Mouse (Mus musculus) CH12.LX (cell line): ENCODE results near the gene Mgat5.

ENCODE experiments used
- BHLHE40 ChIP-seq: IDR thresholded peaks from 2 replicates; pipeline ENCODE4 v1.6.1; 2011; ENCODE audit warnings: mild to moderate bottlenecking, low read depth, low read length, improper control_type of control experiment
- CHD1 ChIP-seq: IDR thresholded peaks from 2 replicates; pipeline ENCODE4 v1.6.1; 2012; ENCODE audit warnings: low read depth, low read length, improper control_type of control experiment, inconsistent platforms
- CTCF ChIP-seq, 2 experiments: IDR thresholded peaks in 1 of 2; conservative IDR thresholded peaks in 1 of 2; 2 replicates each; pipeline ENCODE4 v1.5.1; 2011 to 2012; ENCODE audit warnings: low read depth in 2 of 2, low read length in 2 of 2, improper control_type of control experiment in 1 of 2, inconsistent platforms in 1 of 2, mild to moderate bottlenecking in 1 of 2, moderate library complexity in 1 of 2
- EP300 ChIP-seq: IDR thresholded peaks from 2 replicates; pipeline ENCODE4 v1.6.1; 2011; ENCODE audit warnings: low read length, improper control_type of control experiment
- MAFK ChIP-seq: IDR thresholded peaks from 2 replicates; pipeline ENCODE4 v1.6.1; 2011; ENCODE audit warnings: low read length, improper control_type of control experiment; ENCODE audit not compliant: insufficient replicate concordance
- MAX ChIP-seq: IDR thresholded peaks from 2 replicates; pipeline ENCODE4 v1.6.1; 2011; ENCODE audit warnings: low read length, improper control_type of control experiment
- MEF2A ChIP-seq: IDR thresholded peaks from 2 replicates; pipeline ENCODE4 v1.6.1; 2014; ENCODE audit warnings: low read depth, mild to moderate bottlenecking, inconsistent platforms, low read length, improper control_type of control experiment, borderline replicate concordance
- NELFE ChIP-seq: IDR thresholded peaks from 2 replicates; pipeline ENCODE4 v1.6.1; 2011; ENCODE audit warnings: low read depth, low read length, improper control_type of control experiment
- PAX5 ChIP-seq: IDR thresholded peaks from 2 replicates; pipeline ENCODE4 v1.6.1; 2012; ENCODE audit warnings: low read length, inconsistent platforms, mixed read lengths
- SIN3A ChIP-seq: IDR thresholded peaks from 2 replicates; pipeline ENCODE4 v1.6.1; 2012; ENCODE audit warnings: low read length, improper control_type of control experiment, inconsistent platforms

- TF ChIP-seq CTCF (conservative IDR thresholded peaks at IDR 0.05 in 1 of 2, IDR thresholded peaks at IDR 0.05 in 1 of 2; ENCODE audit: low read depth in 2 of 2, low read length in 2 of 2) (no peak), PAX5 (no peak), EP300 (no peak), NELFE (no peak), MAFK (no peak), MAX (no peak), MEF2A (no peak), SIN3A (no peak), CHD1 (no peak), BHLHE40 (no peak)
Observed at GRCm38 (mm10) chr1:127208167-127208566, 3.4 kb downstream of the Mgat5 start.
